Mouse (Mus musculus): ENCODE measurements around the gene Klf1. TPM values are rescaled to one million over a fixed set of nuclear protein-coding genes. Genes with fewer than 3 reads are reported as not detected.

Gene Klf1
- polyA plus RNA-seq, 1 experiment from 2014 or later = 0.64 TPM

Small RNAs within 50 kb of the gene (microRNA-seq; reads per million reads assigned to microRNA genes)
- gene Gm24197 = not detected
- gene Mir7069 = 2.8 reads per million, percentile 4 among the genes with 10 or more reads in this experiment

Other genes starting within 250 kb of the Klf1 start
- gene Ier2, start 239.1 kb upstream of the Klf1 start, polyA plus RNA-seq (2015; fragmentation: Nextera tagmentation; extraction: Ambion mirVana) = 26.1 and 32.2 TPM in 2 replicates
- gene Trmt1, start 215.6 kb upstream of the Klf1 start, polyA plus RNA-seq (2015; fragmentation: Nextera tagmentation; extraction: Ambion mirVana) = 51.9 and 60.3 TPM in 2 replicates
- 13.7 and 14.4 TPM in 2 replicates for gene Nacc1, start 214.1 kb upstream of the Klf1 start, polyA plus RNA-seq (2015; fragmentation: Nextera tagmentation; extraction: Ambion mirVana)
- gene Lyl1, start 200.5 kb upstream of the Klf1 start, polyA plus RNA-seq (2015; fragmentation: Nextera tagmentation; extraction: Ambion mirVana) = 3.9 and 4.2 TPM in 2 replicates
- gene G430095P16Rik, start 178.9 kb upstream of the Klf1 start, polyA plus RNA-seq (2015; fragmentation: Nextera tagmentation; extraction: Ambion mirVana) = 1.0 and 2.3 TPM in 2 replicates
- gene Nfix, start 101.6 kb upstream of the Klf1 start, polyA plus RNA-seq (2015; fragmentation: Nextera tagmentation; extraction: Ambion mirVana) = 35.3 and 44.1 TPM in 2 replicates
- 10.8 and 11.5 TPM in 2 replicates for gene Dand5, start 79.1 kb upstream of the Klf1 start, polyA plus RNA-seq (2015; fragmentation: Nextera tagmentation; extraction: Ambion mirVana)
- gene Gadd45gip1, start 70.4 kb upstream of the Klf1 start, polyA plus RNA-seq (2015; fragmentation: Nextera tagmentation; extraction: Ambion mirVana) = 37.3 and 37.8 TPM in 2 replicates
- 83.2 and 85.5 TPM in 2 replicates for gene Rad23a, start 61.3 kb upstream of the Klf1 start, polyA plus RNA-seq (2015; fragmentation: Nextera tagmentation; extraction: Ambion mirVana)
- 646 and 672 TPM in 2 replicates for gene Calr, start 55.0 kb upstream of the Klf1 start, polyA plus RNA-seq (2015; fragmentation: Nextera tagmentation; extraction: Ambion mirVana)
- 107 and 109 TPM in 2 replicates for gene Farsa, start 44.9 kb upstream of the Klf1 start, polyA plus RNA-seq (2015; fragmentation: Nextera tagmentation; extraction: Ambion mirVana)
- gene Syce2, start 29.8 kb upstream of the Klf1 start, polyA plus RNA-seq (2015; fragmentation: Nextera tagmentation; extraction: Ambion mirVana) = 17.8 and 20.4 TPM in 2 replicates
- 33.1 TPM in 2 replicates for gene Gcdh, start 8.0 kb upstream of the Klf1 start, polyA plus RNA-seq (2015; fragmentation: Nextera tagmentation; extraction: Ambion mirVana)
- 5.8 and 6.0 TPM in 2 replicates for gene Dnase2a, start 6.6 kb downstream of the Klf1 start, polyA plus RNA-seq (2015; fragmentation: Nextera tagmentation; extraction: Ambion mirVana)
- 59.1 and 62.2 TPM in 2 replicates for gene Mast1, start 35.4 kb downstream of the Klf1 start, polyA plus RNA-seq (2015; fragmentation: Nextera tagmentation; extraction: Ambion mirVana)
- gene Rtbdn, start 45.1 kb downstream of the Klf1 start, polyA plus RNA-seq (2015; fragmentation: Nextera tagmentation; extraction: Ambion mirVana) = 1.8 and 2.4 TPM in 2 replicates
- not detected in 2 replicates for gene Gm49661, start 67.5 kb downstream of the Klf1 start, polyA plus RNA-seq (2015; fragmentation: Nextera tagmentation; extraction: Ambion mirVana)
- gene Prdx2, start 67.7 kb downstream of the Klf1 start, polyA plus RNA-seq (2015; fragmentation: Nextera tagmentation; extraction: Ambion mirVana) = 1,362 and 1,388 TPM in 2 replicates
- gene Rnaseh2a, start 67.8 kb downstream of the Klf1 start, polyA plus RNA-seq (2015; fragmentation: Nextera tagmentation; extraction: Ambion mirVana) = 61.4 and 62.1 TPM in 2 replicates
- gene Junb, start 76.8 kb downstream of the Klf1 start, polyA plus RNA-seq (2015; fragmentation: Nextera tagmentation; extraction: Ambion mirVana) = 5.2 and 5.9 TPM in 2 replicates
- 25.1 and 25.5 TPM in 2 replicates for gene Hook2, start 88.7 kb downstream of the Klf1 start, polyA plus RNA-seq (2015; fragmentation: Nextera tagmentation; extraction: Ambion mirVana)
- gene Best2, start 112.6 kb downstream of the Klf1 start, polyA plus RNA-seq (2015; fragmentation: Nextera tagmentation; extraction: Ambion mirVana) = not detected in 2 replicates
- gene Asna1, start 123.4 kb downstream of the Klf1 start, polyA plus RNA-seq (2015; fragmentation: Nextera tagmentation; extraction: Ambion mirVana) = 151 and 157 TPM in 2 replicates
- 139 and 141 TPM in 2 replicates for gene Trir, start 124.9 kb downstream of the Klf1 start, polyA plus RNA-seq (2015; fragmentation: Nextera tagmentation; extraction: Ambion mirVana)
- gene Tnpo2, start 135.0 kb downstream of the Klf1 start, polyA plus RNA-seq (2015; fragmentation: Nextera tagmentation; extraction: Ambion mirVana) = 48.8 and 54.7 TPM in 2 replicates
- gene Fbxw9, start 158.1 kb downstream of the Klf1 start, polyA plus RNA-seq (2015; fragmentation: Nextera tagmentation; extraction: Ambion mirVana) = 59.2 and 66.2 TPM in 2 replicates
- 0.78 and 1.3 TPM in 2 replicates for gene Gm5741, start 166.1 kb downstream of the Klf1 start, polyA plus RNA-seq (2015; fragmentation: Nextera tagmentation; extraction: Ambion mirVana)
- gene Dhps, start 169.8 kb downstream of the Klf1 start, polyA plus RNA-seq (2015; fragmentation: Nextera tagmentation; extraction: Ambion mirVana) = 90.5 and 96.4 TPM in 2 replicates
- 109 and 112 TPM in 2 replicates for gene Wdr83os, start 178.8 kb downstream of the Klf1 start, polyA plus RNA-seq (2015; fragmentation: Nextera tagmentation; extraction: Ambion mirVana)
- gene Wdr83, start 179.4 kb downstream of the Klf1 start, polyA plus RNA-seq (2015; fragmentation: Nextera tagmentation; extraction: Ambion mirVana) = 50.5 and 53.0 TPM in 2 replicates
- gene Man2b1, start 181.3 kb downstream of the Klf1 start, polyA plus RNA-seq (2015; fragmentation: Nextera tagmentation; extraction: Ambion mirVana) = 17.7 and 19.4 TPM in 2 replicates
- gene Zfp791, start 221.2 kb downstream of the Klf1 start, polyA plus RNA-seq (2015; fragmentation: Nextera tagmentation; extraction: Ambion mirVana) = 3.1 and 3.4 TPM in 2 replicates
- gene Cks1brt, start 250.0 kb downstream of the Klf1 start, polyA plus RNA-seq (2015; fragmentation: Nextera tagmentation; extraction: Ambion mirVana) = not detected in 2 replicates

Measured in hindbrain, embryonic 13.5 days (tissue).